Mouse (Mus musculus): ENCODE results near the gene Tango6.

Gene Tango6

DNA sequence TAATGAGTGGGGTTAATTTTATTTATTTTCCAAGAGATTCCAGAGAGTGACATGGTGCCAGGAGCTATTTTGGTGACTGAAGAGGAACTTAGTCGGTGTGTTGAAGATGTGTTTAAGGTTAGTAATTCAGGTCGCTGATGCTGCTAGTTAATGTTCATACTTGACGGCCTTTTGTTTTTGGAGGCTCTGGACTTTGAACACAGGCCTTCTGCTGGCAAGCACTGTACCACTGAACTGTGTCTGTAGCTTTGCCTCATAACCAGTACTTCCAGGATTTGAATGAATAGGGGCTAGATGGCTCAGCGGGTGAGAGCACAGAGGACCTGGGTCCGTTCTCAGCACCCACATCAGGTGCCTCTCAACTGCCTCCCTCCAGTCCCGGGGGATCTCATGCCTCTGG lies 17.3 kb downstream of the Tango6 start:
- DNase-seq (ENCODE audit: low spot score), result no peak

- no peak for DNase-seq (ENCODE audit: low spot score)
Observed at GRCm38 (mm10) chr8:106701360-106701759, 18.5 kb downstream of the Tango6 start.

DNA sequence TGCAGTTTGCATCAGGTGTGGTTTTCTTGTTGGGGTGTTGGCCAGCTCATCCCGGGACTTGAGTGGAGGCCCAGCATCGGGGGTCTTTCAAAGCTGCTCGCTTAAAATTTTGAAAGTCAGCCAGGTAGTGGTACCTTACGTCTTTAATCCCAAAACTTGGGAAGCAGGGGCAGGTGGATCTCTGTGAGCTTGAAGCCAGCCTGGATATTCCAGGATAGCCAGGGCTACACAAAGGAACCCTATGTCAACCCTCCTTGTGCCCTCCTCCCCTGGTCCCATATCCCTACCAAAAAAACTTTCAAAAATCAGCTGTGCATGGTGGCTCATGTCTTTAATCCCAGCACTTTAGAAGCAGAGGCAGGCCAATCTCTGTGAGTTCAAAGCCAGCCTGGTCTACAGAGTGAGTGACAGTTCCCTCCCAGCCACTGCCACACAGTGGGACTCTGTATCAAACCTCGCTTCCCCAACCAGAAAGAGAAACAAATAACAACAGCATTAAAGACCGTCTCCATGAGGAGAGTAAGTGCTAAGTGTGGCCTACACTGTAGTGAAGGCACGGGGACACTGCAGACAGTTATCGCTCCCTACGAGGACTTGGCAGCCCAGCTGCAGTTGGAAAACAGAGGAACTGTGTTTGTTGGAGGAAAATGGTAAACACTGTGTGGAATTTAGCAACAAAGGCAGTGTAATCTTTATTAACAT lies 21.5 kb downstream of the Tango6 start:
- no peak for DNase-seq (ENCODE audit: low spot score)

DNA sequence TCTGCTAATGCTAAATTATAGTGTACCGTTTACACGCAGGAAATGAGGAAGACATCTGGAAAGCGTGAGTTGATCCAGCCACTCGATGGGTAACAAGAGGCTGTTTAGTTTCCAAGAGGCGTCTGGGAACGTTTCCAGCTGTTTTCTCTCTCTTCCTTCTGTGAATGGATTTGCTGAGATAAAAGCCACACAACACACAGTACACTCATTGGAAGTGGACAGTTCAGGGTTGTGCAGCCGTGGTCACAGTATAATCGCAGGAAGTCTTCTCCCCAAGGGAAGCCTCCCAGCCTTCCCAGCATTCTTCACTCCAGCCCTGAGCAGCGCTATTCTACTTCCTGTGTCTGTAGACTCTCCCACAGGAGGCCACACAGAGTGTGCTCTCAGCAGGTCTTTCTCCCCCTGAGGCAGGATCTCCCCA lies 22.0 kb downstream of the Tango6 start:
- no peak for DNase-seq (ENCODE audit: low spot score)

- DNase-seq (ENCODE audit: low spot score), result no peak
Observed at GRCm38 (mm10) chr8:106706194-106706593, 23.3 kb downstream of the Tango6 start.

GRCm38 (mm10) chr8:106710002-106710401 lies 27.1 kb downstream of the Tango6 start:
- DNase-seq (ENCODE audit: low spot score), result no peak

DNA sequence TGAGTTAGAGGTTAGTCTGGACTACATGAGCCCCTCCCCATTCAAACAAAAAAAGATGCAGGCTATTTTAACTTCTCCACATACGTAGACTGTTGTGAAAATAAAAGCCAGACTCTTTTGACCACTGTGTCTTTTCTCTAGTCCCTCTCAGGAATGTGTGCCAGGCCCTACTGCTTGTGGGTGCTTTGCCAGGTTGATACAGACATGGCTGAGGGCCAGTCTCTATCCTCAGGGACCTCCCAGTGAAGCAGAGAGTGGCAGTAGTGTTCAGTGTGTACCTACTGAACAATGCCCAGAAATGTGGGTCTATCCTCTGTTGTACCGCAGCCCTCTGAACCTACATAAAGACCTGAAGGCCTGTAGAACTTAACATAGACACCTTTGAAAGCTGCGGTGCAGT lies 29.6 kb downstream of the Tango6 start:
- DNase-seq (ENCODE audit: low spot score), result no peak

DNA sequence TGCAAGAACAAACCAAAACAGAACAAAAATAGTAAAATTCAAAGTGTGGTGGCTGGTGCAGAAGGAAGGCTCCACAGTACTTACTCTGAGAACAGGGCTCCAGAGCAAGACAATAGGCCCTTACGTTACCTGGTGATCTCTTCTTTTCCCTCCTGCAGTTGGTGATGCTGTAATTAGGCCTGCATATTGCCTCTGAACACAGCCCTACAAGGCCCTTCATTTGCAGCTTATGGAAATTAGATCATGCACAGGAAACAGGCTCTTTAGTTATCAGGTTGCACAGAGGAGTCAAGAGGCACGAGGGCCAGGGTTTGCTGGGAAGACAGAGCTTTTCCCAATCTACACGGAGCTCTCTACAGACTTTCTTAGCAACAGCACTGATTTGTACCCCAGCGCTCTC lies 31.4 kb downstream of the Tango6 start:
- DNase-seq (ENCODE audit: low spot score), result no peak

DNA sequence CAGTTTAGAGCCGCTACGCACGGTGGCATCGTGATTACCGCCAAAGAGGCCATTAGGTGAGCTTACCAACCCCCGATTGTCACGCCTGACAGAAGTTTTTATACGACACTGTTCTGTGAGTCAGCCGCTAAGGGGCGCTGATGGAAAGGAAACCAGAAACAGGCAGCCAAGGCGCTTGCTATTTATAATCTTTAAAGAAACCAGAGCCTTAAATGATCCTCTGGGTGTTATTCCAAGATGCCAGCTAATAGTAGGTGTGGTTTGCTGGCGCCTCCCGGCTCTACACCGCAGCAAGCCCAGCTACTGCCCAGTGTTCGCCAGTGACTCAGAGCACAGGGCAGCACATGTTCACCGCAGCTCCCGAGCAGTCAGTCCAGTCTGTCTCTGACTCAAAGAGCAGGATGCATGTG lies 35.2 kb downstream of the Tango6 start:
- DNase-seq (ENCODE audit: low spot score), result peak; percentile 88

DNA sequence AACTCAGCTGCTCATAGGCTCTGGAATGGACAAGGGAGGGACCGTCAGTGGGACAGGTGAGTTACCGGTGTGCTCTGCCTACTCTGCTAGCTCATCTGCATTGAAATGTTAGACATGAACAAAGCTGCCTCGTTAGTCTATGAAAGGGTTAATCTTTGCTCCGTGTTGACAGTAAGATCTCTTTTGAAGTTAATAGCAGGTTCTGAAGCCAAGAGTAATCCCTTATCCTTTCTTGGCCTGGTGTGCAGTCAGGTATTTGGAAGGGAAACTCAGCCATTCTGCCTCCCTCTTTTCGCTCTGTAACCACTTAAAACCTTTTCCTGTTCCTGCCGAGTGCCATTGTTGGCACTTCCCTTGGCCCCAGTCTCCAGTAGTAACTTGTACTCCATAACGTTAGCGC lies 38.1 kb downstream of the Tango6 start:
- no peak for DNase-seq (ENCODE audit: low spot score)

DNA sequence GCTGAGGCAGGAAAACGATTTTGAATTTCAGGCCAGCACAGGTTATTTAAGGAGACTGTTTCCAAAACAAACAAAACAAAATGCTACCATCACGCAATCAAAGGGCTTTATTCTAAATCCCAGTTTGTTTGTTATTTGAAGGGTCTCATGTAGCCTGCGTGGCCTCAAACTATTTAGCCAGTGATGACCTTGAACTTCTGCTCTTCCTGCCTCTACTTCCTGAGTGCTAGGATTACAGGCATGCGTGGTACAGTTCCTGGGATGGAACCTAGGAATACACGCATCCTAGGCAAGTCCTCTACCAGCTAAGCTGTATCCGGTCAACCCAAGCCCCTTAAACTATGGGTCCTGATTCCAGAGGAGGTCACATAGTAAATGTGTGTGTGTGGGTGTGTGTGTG lies 39.6 kb downstream of the Tango6 start:
- no peak for DNase-seq (ENCODE audit: low spot score)

DNA sequence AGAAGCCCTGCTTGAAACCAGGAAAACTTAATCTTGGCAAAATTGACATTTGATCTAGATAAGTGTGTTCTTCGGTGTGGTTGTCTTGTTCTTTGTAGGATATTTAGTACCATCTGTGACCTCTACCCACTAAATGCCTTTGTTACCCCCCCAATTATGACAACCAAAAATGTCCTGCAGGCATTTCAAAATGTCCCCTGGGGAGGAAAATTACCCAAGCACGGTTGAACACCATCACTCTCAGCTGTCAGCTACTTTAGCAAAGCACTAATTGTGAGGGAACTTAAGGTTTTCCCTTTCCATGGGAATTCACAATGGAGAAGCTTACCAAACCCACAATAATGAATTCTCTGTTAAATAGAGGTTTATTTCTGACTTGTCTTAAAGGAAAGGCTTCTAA lies 41.1 kb downstream of the Tango6 start:
- DNase-seq (ENCODE audit: low spot score), result peak; percentile 48

DNA sequence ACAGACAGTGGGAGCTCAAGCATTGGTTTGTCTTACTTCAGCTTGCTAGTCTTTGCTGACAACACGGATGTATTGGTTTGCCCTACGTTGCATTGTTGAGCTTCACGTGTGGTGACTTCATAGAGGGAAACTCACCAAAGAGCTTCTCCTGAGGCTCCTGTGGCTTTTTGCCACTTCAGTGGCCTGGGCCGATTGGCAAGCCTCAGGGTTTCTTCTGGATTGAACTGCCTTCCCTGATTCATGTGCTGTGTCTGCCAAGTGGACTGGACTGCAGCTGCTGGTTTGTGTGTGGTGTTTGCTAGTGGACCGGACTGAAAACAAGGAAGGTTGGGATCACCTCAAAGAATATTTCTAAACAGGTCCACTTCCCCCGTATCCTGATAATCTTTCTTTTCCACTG lies 43.7 kb downstream of the Tango6 start:
- no peak for DNase-seq (ENCODE audit: low spot score)

- DNase-seq (ENCODE audit: low spot score), result peak; percentile 84
Observed at GRCm38 (mm10) chr8:106727241-106727835, 44.5 kb downstream of the Tango6 start.

- DNase-seq (ENCODE audit: low spot score), result peak; percentile 23
Observed at GRCm38 (mm10) chr8:106727889-106728288, 45.0 kb downstream of the Tango6 start.

DNA sequence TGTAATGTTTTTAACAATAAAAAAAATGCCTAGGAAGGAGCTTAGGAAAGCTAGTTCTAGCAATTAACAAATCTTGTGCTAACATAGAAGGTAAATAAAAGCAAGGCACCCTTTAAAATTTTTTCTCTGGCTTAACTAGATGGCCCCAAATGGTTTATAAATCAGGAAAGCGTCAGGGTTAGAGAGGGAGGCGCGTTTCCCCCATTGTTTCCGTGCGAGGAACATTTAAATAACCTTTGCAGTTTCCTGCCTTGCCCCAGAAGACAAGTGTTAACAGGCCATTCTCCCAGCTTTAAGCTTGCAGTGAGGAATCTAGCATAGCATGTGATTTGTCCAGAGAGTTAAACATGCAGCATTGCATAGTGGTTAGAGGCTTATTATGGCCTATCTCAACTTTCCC lies 50.1 kb downstream of the Tango6 start:
- no peak for DNase-seq (ENCODE audit: low spot score)

GRCm38 (mm10) chr8:106733703-106734102 lies 50.8 kb downstream of the Tango6 start:
- no peak for DNase-seq (ENCODE audit: low spot score)

DNA sequence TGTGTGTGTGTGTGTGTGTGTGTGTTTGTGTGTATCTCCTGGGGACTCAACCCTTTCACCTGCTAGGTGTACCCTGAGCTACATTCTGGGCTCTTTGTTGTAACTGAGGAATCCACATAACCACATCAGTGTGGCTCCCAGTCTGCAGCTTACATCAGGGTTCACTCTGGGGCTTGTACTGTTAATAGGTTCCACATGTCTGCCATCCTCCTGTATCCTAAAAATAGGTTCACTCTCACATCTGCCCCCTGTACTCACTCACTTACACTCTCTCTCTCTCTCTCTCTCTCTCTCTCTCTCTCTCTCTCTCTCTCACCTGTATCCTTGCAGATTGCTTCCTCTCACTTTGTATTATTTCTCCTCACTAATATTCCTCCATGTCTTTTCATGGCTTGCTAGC lies 51.4 kb downstream of the Tango6 start:
- DNase-seq (ENCODE audit: low spot score), result no peak

DNA sequence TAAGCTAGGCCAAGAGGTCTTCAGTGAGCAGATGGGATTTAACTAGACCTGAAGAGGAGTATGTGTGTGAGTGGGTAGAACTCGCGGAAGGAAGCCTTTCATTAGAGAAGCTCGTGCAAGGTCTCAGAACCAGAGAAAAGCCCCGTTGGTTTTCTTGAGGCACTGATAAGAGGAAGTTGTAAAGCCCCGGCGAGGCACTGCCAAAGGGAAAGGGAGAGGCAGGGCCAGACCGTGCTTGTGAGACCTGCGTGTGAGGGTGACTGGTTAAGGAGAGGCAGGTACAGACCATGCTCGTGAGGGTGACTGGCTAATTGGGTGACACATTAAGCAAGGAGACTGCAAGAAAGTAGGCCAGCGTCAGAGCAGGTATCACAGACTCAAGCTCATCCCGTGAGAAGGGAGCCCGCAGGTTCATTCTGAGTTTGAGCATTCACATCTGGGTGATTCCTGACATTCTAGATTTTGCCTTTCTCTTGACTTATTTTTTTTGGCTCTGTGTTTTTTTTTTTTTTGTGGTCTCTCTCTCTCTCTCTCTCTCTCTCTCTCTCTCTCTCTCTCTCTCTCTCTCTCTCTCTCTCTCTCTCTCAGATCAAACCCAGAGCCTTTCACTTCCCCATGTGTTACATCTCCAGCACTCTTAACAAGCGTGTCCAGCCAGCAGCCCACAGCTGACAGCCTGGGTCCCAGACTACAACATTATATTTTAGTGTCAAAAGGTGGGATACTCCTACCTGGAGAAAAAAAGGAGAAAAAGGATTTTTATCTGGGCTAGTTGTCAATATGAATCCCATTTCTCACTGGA lies 54.2 kb downstream of the Tango6 start:
- DNase-seq (ENCODE audit: low spot score), result no peak

DNA sequence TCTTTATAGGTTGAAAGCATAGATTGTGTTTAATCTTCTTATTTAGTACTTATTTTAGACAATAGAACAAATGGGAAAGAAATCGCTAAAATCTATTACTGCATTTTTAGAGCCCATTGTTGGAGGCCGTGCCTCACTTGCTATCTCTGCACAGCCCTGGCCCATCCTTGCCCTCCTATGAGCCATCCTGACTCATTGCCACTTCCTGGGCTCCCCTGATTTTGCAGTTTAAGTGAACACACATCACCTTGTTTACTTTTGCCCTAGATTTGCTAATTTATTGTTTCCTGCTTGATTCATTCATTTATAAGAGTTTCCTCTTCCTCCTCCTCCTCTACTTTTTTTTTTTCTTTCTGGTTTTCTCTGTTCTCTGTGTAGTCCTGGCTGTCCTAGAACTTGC lies 55.0 kb downstream of the Tango6 start:
- DNase-seq (ENCODE audit: low spot score), result no peak

DNA sequence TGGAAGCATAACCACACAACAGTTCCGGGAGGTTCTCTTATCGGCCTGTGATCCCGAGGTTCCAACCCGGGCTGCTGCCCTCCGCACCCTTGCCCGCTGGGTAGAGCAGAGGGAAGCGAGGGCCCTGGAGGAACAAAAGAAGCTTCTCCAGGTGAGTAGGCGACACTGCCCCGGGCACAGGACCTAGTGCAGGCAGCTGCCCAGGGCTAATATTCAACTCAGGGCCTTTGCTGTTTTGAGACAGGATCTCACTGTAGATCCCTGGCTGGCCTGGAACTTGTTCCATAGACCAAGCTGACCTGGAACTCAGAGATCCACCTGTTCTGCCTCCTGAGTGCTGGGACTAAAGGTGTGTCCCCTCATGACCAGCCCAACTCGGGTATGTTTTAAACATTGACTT lies 59.5 kb downstream of the Tango6 start:
- no peak for DNase-seq (ENCODE audit: low spot score)

- DNase-seq (ENCODE audit: low spot score), result no peak
Observed at GRCm38 (mm10) chr8:106743361-106743760, 60.5 kb downstream of the Tango6 start.

- no peak for DNase-seq (ENCODE audit: low spot score)
Observed at GRCm38 (mm10) chr8:106753436-106753835, 70.6 kb downstream of the Tango6 start.
